Mouse (Mus musculus) gastrocnemius, adult 18-20 months (tissue): ENCODE data around the gene Fam129a. TPM values are rescaled to one million over a fixed set of nuclear protein-coding genes. Genes with fewer than 3 reads are reported as not detected.
A peak's percentile ranks its signal among the peaks of the same experiment; 100 is the strongest.

Experiments
- DNase-seq: peaks from one replicate; pipeline ENCODE4 v3.0.0; 2021; ENCODE audit warnings: low spot score
- total RNA-seq, 2 experiments: library from RNA; stranded (reverse); gene quantifications; 2 replicates each; pipeline ENCODE4 v1.2.3; 2021

Fam129a gene
- total RNA-seq, 2 experiments from 2014 or later: 9.1 to 12.0 TPM

- DNase-seq: no peak
These were observed 53.6 kb downstream of the Fam129a start for GRCm38 (mm10) chr1:151624442-151625226.

GRCm38 (mm10) chr1:151625260-151625659 lies 54.3 kb downstream of the Fam129a start:
- no peak for DNase-seq

- DNase-seq: no peak
These were observed 54.7 kb downstream of the Fam129a start for GRCm38 (mm10) chr1:151625690-151626089.

GRCm38 (mm10) chr1:151626631-151627030 lies 55.6 kb downstream of the Fam129a start:
- DNase-seq: no peak

GRCm38 (mm10) chr1:151627141-151627540 lies 56.2 kb downstream of the Fam129a start:
- no peak for DNase-seq

GRCm38 (mm10) chr1:151629591-151630250 lies 58.7 kb downstream of the Fam129a start:
- DNase-seq: no peak

GRCm38 (mm10) chr1:151630251-151630628 lies 59.3 kb downstream of the Fam129a start:
- no peak for DNase-seq

- DNase-seq: no peak
These were observed 60.1 kb downstream of the Fam129a start for GRCm38 (mm10) chr1:151631061-151631460.

- no peak for DNase-seq
These were observed 60.8 kb downstream of the Fam129a start for GRCm38 (mm10) chr1:151631703-151632294.

- no peak for DNase-seq
These were observed 61.8 kb downstream of the Fam129a start for GRCm38 (mm10) chr1:151632567-151633356.

- no peak for DNase-seq
These were observed 65.7 kb downstream of the Fam129a start for GRCm38 (mm10) chr1:151636637-151637036.

- DNase-seq: no peak
These were observed 66.5 kb downstream of the Fam129a start for GRCm38 (mm10) chr1:151637351-151637922.

GRCm38 (mm10) chr1:151638357-151638756 lies 67.4 kb downstream of the Fam129a start:
- no peak for DNase-seq

GRCm38 (mm10) chr1:151638770-151639169 lies 67.8 kb downstream of the Fam129a start:
- no peak for DNase-seq

- DNase-seq: no peak
These were observed 75.4 kb downstream of the Fam129a start for GRCm38 (mm10) chr1:151646380-151646779.

GRCm38 (mm10) chr1:151648099-151648498 lies 77.1 kb downstream of the Fam129a start:
- DNase-seq: no peak

- DNase-seq: no peak
These were observed 86.1 kb downstream of the Fam129a start for GRCm38 (mm10) chr1:151657042-151657605.

GRCm38 (mm10) chr1:151658291-151658830 lies 87.4 kb downstream of the Fam129a start:
- DNase-seq: peak; percentile 41

- DNase-seq: no peak
These were observed 88.7 kb downstream of the Fam129a start for GRCm38 (mm10) chr1:151659636-151660035.

GRCm38 (mm10) chr1:151660251-151660650 lies 89.3 kb downstream of the Fam129a start:
- DNase-seq: no peak

GRCm38 (mm10) chr1:151660883-151661282 lies 89.9 kb downstream of the Fam129a start:
- no peak for DNase-seq
